Mouse (Mus musculus) MEL (cell line): ENCODE results near the gene Gm49416.

ENCODE experiments used
- ETS1 ChIP-seq: IDR thresholded peaks from 2 replicates; pipeline ENCODE4 v1.6.1; 2012; ENCODE audit warnings: low read depth, mild to moderate bottlenecking, inconsistent platforms, low read length, improper control_type of control experiment, moderate library complexity
- MAFK ChIP-seq: IDR thresholded peaks from 2 replicates; pipeline ENCODE4 v1.6.1; 2011; ENCODE audit warnings: low read depth, mild to moderate bottlenecking, low read length, improper control_type of control experiment, borderline replicate concordance
- POLR2A ChIP-seq, 2 experiments: IDR thresholded peaks; 2 replicates each; pipeline ENCODE4 v1.6.1; 2011 to 2012; ENCODE audit warnings: low read length in 2 of 2, mild to moderate bottlenecking in 2 of 2, control low read depth in 1 of 2, improper control_type of control experiment in 1 of 2, low read depth in 1 of 2, moderate library complexity in 1 of 2; ENCODE audit not compliant: control insufficient read depth in 1 of 2, insufficient read depth in 1 of 2, poor library complexity in 1 of 2

DNA sequence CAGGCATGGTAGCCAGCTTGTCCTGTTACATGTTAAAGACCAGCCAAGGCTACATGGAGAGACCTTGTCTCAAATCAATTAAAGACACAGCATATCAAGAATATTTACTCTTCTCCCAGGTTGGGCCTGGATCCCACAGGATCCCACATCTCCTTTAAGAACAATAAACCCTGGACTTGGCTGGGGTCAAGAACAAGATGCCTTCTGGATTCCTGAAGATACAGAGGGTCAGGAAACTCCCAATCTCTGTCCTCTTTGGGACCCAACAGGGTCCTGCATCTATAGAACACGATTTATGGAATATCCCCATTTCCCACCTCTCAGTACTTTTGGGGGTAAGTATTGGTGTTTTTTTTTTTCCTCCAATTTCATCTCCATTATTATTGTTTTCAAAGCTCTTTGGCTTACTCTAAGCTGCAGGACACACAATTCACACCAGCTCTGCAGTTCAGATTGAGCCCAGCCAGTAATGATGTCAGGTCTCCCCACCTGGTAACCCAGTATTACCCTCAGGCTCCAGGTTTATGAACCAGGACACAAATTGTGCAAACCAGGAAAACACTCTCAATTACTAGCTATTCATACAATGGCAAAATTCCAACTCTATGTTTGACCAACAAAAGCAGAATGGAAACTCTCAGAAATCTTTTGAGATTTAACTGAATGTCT lies 1.7 kb upstream of the Gm49416 start:
- no peak for TF ChIP-seq MAFK
- TF ChIP-seq ETS1, result no peak
- TF ChIP-seq POLR2A (IDR thresholded peaks at IDR 0.05; ENCODE audit: control insufficient read depth in 1 of 2, insufficient read depth in 1 of 2, low read depth in 1 of 2, low read length in 2 of 2, poor library complexity in 1 of 2), result no peak; a peak in 2 of 4 replicates
